Comparison of ENCODE assay signal across 9 mouse cellular contexts in genomic region chr17:5285877-5286440, GRCm38 (mm10).
DNase-seq lines count a peak whose midpoint lies in the region; ATAC-seq lines count a peak whose summit lies in the region.
"Had no signal": no experiment of that assay in that cellular context is flagged by ENCODE, and none has a peak within 500 bp of the region (broad histone marks: within the 10 kb centered on the region; RNA-seq: fewer than 3 reads in every experiment).

No protein-coding gene starts in this region.

- H3K9ac ChIP-seq in limb, embryonic 15.5 days, result no peak overlapping the region

- H3K4me3 ChIP-seq in limb, embryonic 15.5 days, result no peak overlapping the region

- DNase-seq in cerebellum, postnatal 4 days (ENCODE audit: low spot score in 2 of 2), result no peak
- DNase-seq in retina, postnatal 1 day, result peak; percentile 41
- no peak for DNase-seq in retina, embryonic 14.5 days (ENCODE audit: low spot score)
- peak; percentile 67 for DNase-seq in telencephalon, adult 2 months (ENCODE audit: low read depth, low spot score)
- no peak for DNase-seq in embryo, embryonic 10.5 days (ENCODE audit: low spot score)

- no peaks in the 10 kb centered on the region for H3K9me3 ChIP-seq in limb, embryonic 15.5 days

- WGBS in limb, embryonic 15.5 days, result 54% methylated on average over 13 of the region's 13 CpGs

- no peaks in the 10 kb centered on the region for H3K27me3 ChIP-seq in limb, embryonic 15.5 days

- peak; percentile 5; the same call in 1 of the 2 replicates for ATAC-seq in cerebellum, adult (ENCODE audit: insufficient number of reproducible peaks, low FRiP score, low TSS enrichment)
- no peak for ATAC-seq in limb, embryonic 15.5 days (ENCODE audit: insufficient number of reproducible peaks, low FRiP score, low TSS enrichment, low read depth)
- no peak for ATAC-seq in erythroblast, adult 5-6 weeks (replicated peaks; ENCODE audit: low FRiP score, poor library complexity, severe bottlenecking)

- no peak overlapping the region for H3K4me2 ChIP-seq in limb, embryonic 15.5 days
- H3K4me2 ChIP-seq: liver, embryonic 11.5 days had no signal

- 0 out of 2 replicates have a peak overlapping the region, but pooled peaks have one; percentile 22 for H3K27ac ChIP-seq in limb, embryonic 15.5 days

- H3K4me1 ChIP-seq in limb, embryonic 15.5 days, result peaks cover 27% of the 10 kb centered on the region

- H3K36me3 ChIP-seq in limb, embryonic 15.5 days, result peaks cover 9% of the 10 kb centered on the region

Comparison
In these comparisons a context has a peak if more than half of its experiments do, and no peak if none do; other contexts are left out.
1. DNase-seq: peak in retina, postnatal 1 day (single experiment) and telencephalon, adult 2 months (single experiment); none in cerebellum, postnatal 4 days (0 of 2), retina, embryonic 14.5 days (single experiment) and embryo, embryonic 10.5 days (single experiment).